Mouse (Mus musculus) urinary bladder, postnatal 0 days (tissue): ENCODE measurements around the gene Vmn1r138. TPM values are rescaled to one million over a fixed set of nuclear protein-coding genes. Genes with fewer than 3 reads are reported as not detected.

Source experiments
- polyA plus RNA-seq: library from polyadenylated mRNA; unstranded; fragments of >200 nt; fragmentation: Nextera tagmentation; extraction: Ambion mirVana; gene quantifications from 2 replicates; pipeline ENCODE4 v1.2.1, GENCODE M21; 2015

Gene Vmn1r138
- not detected in 2 replicates for polyA plus RNA-seq

GRCm38 (mm10) chr7:22028797-22029196 lies at the start of gene Vmn1r138:
Gene Vmn1r138, minus strand, starts transcription at chr7:22028897.

DNA sequence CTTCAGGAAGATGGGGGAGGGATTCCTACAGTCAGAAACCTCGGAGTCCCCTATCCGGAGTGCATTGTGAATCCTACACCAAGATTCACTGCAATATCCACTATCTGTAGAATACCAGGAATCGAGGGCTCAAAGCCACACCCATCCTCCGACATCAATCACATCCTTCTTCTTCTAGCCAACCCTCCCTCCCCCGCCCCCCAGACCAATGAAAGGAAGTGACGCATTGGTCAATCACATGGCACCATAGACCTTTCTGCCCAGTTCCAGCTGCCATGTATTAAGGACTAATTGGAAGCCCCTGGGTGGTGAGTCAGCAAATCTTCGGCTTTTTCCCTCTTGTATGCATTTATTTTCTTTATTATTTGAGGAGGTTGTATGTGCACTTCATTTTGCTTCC lies 40.1 kb upstream of the Vmn1r138 start, which contains the start of gene Vmn1r139:
Gene Vmn1r139 (plus strand): TSS at position 301 of the 400 bp plus-strand sequence.

DNA sequence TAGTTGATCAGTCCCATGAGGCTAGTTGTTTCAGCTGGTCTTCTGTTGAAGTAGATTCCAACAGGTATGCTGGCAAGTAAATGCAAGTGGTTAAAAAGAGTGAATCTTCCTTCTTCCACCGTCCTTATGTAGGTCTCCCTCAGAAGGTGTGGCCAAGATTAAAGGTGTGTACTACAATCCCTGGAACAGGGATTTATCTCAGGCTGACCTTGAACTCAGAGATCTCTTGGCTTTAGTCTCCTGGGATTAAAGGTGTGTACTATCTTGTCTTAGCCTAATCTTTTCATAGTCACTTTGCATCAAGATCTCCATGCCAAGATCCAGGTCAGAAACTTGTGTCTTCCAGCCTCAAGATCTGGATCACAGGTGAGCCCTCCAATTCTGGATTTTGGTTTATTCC lies 27.5 kb upstream of the Vmn1r138 start, which contains the start of gene Gm6176:
Gene Gm6176 (minus strand): TSS at position 101 of the 400 bp plus-strand sequence.

DNA sequence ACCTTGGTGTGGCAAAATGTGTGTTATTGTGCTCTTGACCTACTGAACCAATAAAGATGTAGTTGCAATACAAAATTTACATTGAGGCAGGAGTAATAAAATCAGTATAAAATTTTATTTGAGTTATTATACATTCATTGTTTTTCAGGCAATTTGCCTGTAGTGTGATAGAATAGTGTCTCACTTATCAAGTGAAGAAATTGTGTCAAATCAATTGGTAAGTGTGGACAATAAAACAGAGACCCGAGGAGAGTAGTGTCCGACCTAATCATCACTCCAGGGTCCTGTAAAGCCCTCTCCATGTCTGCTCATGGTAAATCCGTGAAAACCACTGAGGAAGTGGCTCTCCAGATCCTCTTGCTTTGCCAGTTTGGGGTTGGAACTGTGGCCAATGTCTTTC lies 34.4 kb downstream of the Vmn1r138 start, which contains the start of gene Vmn1r137:
Gene Vmn1r137 (plus strand): TSS at position 301 of the 400 bp plus-strand sequence.

Other genes with a start within 250 kb of the Vmn1r138 start
- not detected in 2 replicates for gene Gm4177, start 232.2 kb downstream of the Vmn1r138 start, polyA plus RNA-seq
- gene Vmn1r135, start 196.5 kb downstream of the Vmn1r138 start, polyA plus RNA-seq, result not detected in 2 replicates
- gene Gm5725, start 184.6 kb downstream of the Vmn1r138 start, polyA plus RNA-seq, result not detected in 2 replicates
- not detected in 2 replicates for gene Gm5891, start 107.6 kb downstream of the Vmn1r138 start, polyA plus RNA-seq
- not detected in 2 replicates for gene Vmn1r137, start 34.3 kb downstream of the Vmn1r138 start, polyA plus RNA-seq
- not detected in 2 replicates for gene Gm6176, start 27.4 kb upstream of the Vmn1r138 start, polyA plus RNA-seq
- gene Vmn1r139, start 40.2 kb upstream of the Vmn1r138 start, polyA plus RNA-seq, result not detected in 2 replicates
- gene Gm16451, start 89.3 kb upstream of the Vmn1r138 start, polyA plus RNA-seq, result not detected in 2 replicates
- gene Gm10666, start 105.8 kb upstream of the Vmn1r138 start, polyA plus RNA-seq, result not detected in 2 replicates
- gene Vmn1r142, start 135.1 kb upstream of the Vmn1r138 start, polyA plus RNA-seq, result not detected in 2 replicates
- not detected in 2 replicates for gene Vmn1r143, start 160.5 kb upstream of the Vmn1r138 start, polyA plus RNA-seq
- gene Gm8653, start 172.4 kb upstream of the Vmn1r138 start, polyA plus RNA-seq, result not detected in 2 replicates
- gene Gm8453, start 200.6 kb upstream of the Vmn1r138 start, polyA plus RNA-seq, result not detected in 2 replicates